Mouse (Mus musculus) megakaryocyte, adult 5-6 weeks (primary cell): ENCODE measurements around the gene Lcn10. TPM values are rescaled to one million over a fixed set of nuclear protein-coding genes. Genes with fewer than 3 reads are reported as not detected.
"Not testable (repeated sequence)": the region's sequence is repeated elsewhere in the genome, so short reads cannot be mapped to it uniquely, and the experiment has no call there.

Experiments used
- ATAC-seq: 2 replicates; pipeline ENCODE4 v1.8.0; 2016; ENCODE audit warnings: mild to moderate bottlenecking, inconsistent platforms; ENCODE audit not compliant: poor library complexity, severe bottlenecking
- total RNA-seq, 2 experiments: library from RNA; stranded (forward) in 1 of 2; stranded (reverse) in 1 of 2; fragments of 153-499, 151-499 nt in 1 of 2; fragments of 221-1000, 200-1000 nt in 1 of 2; gene quantifications; 2 replicates each; pipeline versions ENCODE4 v1.2.3 to v1.2.4; 2015 to 2017

Lcn10 gene
- total RNA-seq (2015): not detected in 2 replicates
- not detected in 2 replicates for total RNA-seq (2017)

DNA sequence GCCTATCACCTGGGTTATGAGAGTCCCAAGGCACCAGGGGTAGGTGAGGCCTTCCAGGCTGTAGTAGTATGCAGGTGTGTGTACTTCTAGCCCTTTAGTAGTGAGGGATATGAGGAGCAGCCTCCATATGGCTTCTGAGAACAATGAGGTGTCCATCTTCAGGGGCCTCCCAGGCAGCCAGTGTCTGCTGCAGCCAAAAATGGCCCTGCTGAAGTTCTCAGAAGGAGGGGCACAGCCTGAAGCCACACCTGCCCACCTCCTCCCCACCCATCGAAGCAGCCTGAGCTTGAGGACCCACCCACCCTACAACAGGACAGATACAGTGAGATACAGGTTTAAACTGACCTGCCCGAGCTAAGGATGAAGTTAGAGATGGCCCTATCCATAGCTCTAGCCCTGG is at the start of gene Lcn10:
TSS of gene Lcn10 (plus strand) at position 301 of the 400 bp plus-strand sequence.
- no peak for ATAC-seq

GRCm38 (mm10) chr2:25633616-25634015 is 48.9 kb upstream of the Lcn10 start:
- ATAC-seq: no peak

GRCm38 (mm10) chr2:25634046-25634445 is 48.5 kb upstream of the Lcn10 start:
- no peak for ATAC-seq

DNA sequence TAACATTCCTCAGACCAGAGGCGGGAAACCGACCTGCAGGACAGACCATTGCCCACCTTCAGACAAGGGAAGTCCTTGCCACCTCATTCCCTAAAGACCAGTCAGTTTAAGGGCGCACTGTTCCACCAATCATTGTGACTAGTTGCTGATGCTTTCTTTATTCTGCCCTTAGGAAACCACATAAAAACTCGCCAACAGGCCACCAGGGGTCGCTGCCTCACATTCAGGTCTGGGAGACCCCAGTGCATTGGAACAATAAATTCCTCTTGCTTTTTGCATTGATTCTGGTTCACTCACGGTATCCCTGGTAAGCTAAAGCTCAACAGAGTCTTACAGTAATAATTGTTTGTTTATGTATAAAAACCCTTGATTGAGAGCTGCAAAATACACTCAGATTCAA is 42.6 kb upstream of the Lcn10 start:
- no peak for ATAC-seq

- no peak for ATAC-seq
These were observed 29.6 kb upstream of the Lcn10 start, which contains the start of gene Lcn8 for GRCm38 (mm10) chr2:25652902-25653301. Gene Lcn8 (plus strand): TSS chr2:25653120.

GRCm38 (mm10) chr2:25654502-25654901 is 28.0 kb upstream of the Lcn10 start:
- no peak for ATAC-seq

DNA sequence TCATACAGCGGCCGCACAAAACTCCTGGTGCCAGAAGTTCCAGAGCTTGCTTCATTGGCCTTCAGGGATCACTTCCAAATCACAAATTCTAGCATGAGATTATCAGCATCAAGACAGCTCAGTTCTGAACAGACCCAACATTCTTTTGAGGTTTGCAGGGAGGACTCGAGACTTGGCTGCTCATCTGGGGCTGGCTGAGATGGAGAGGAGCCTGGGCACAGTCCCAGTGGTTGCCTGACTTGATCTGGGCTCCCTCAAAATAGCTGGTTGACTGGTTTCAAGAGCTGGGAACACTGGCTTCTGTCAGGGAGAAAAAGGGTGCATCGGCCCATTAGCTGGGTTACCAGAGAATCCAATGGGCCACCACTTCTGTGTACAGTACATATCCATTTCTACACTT is 25.8 kb upstream of the Lcn10 start:
- no peak for ATAC-seq

DNA sequence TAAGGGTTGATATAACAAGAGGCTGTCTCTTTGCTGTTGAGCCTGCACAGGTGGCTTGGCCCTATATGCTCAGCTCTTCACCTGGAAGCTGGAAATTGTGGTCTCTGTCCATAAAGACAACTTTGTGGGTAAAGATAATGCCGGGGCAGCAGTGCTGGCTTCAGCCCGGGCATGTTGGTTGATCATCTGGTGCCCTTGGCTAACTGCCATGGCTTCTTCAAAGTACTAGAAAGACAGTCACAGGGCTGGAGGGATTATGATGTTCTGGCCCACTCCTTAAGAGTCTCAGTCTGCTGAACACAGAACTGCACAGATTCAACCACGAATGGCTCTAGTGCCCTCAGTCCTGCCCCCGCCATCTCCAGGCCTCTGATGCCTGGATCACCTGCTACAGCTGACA is 25.3 kb upstream of the Lcn10 start:
- ATAC-seq: no peak

GRCm38 (mm10) chr2:25657652-25658051 is 24.9 kb upstream of the Lcn10 start, which contains the start of gene Lcn5:
Gene Lcn5 (plus strand): TSS chr2:25657952.
- ATAC-seq: no peak

GRCm38 (mm10) chr2:25660279-25660678 is 22.2 kb upstream of the Lcn10 start:
- ATAC-seq: no peak

DNA sequence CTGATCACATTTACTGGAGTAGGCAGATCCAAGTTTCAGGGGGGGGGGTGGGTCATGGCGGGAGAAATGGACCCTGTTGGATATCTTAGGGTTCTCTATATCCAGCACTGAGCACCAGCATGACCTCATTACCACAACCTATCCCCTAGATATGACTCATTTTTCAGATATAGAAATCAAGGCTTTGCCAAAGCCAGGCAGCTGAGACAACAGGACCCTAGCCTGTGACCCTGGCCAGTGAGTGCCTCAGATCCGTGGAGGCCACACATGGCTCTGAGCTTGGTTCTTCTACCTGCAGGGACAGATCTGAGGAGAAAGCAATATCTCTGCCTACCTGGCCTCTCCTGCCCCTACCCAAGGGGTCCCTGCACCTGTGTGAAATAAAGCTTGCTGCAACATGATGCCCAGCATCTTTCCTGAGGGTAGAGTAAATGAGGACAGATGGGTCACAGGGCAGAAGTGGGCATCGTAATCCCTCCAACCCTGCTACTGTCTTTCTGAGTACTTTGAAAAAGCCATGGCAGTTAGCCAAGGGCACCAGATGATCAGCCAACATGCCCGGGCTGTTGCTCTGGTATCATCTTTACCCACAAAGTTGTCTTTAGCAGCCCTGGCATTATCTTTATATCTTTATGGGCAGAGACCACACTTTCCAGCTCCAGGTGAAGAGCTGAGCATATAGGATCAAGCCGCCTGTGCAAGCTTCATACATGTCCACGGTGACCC is 21.1 kb upstream of the Lcn10 start:
- ATAC-seq: no peak

DNA sequence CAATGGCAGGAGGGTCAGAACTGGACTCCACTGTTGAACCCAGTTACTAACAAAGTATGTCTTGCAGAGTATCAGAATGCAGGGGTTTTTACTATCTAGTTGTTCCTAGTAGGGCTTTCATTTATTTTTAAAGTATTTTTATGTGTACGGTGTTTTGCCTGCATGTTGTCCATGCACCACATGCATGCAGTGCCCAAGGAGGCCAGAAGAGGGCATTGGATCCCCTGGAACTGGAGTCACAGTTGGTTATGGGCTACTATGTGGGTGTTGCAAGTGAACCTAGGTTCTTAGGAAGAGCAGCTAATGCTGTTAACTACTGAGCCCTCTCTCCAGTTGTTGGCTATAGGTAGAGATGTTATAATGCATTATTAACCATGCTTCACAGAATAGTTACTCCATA is 19.0 kb upstream of the Lcn10 start:
- ATAC-seq: no peak

- no peak for ATAC-seq
These were observed 18.4 kb upstream of the Lcn10 start for GRCm38 (mm10) chr2:25664125-25664524.

DNA sequence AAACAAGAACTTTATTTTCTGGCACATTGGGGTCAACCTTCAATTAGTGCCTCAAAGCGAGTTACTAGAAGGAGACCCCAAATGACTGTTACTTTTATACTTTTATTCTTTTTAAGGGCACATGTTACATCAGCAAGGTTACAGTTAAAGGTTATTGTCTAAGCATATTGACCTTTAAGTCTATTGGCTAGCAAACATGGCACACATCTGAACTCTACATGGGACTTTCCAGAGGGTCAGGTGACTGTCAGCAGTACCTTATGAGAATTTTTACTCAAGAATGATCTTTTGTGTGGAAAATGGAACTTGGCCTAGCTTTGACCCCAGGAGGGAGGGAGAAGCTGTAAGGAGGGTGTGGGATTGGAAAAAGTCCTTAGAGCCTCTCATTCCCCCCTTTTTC is 16.0 kb upstream of the Lcn10 start:
- no peak for ATAC-seq

DNA sequence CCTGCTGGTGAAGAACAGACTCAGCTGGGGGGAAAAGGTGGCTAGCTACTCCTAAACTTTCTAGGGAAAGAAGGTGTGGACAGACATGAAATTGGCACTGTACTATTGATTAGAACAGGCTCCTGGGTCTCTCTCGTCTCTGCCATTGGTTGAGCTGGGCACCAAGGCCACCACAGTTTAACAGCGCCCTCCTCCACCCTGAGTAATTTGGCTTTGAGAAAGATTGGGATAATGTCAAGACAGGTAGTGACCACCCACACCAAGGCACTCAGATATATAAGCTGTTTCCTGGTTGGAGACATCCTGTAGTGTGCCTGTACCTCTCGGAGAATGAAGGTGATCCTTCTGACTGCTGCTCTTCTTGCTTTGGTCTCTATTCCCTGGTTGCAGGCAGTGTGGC is 6.0 kb upstream of the Lcn10 start, which contains the start of gene Lcn6:
TSS of gene Lcn6 (plus strand) at position 301 of the 400 bp plus-strand sequence.
- no peak for ATAC-seq

GRCm38 (mm10) chr2:25679559-25679958 is 3.0 kb upstream of the Lcn10 start:
- ATAC-seq: no peak

GRCm38 (mm10) chr2:25686941-25687340 is 4.4 kb downstream of the Lcn10 start:
- ATAC-seq: no peak

- peak; percentile 51; the same call in 1 of the 2 replicates for ATAC-seq
These were observed 12.1 kb downstream of the Lcn10 start for GRCm38 (mm10) chr2:25694605-25695004.

- no peak for ATAC-seq
These were observed 14.4 kb downstream of the Lcn10 start for GRCm38 (mm10) chr2:25696951-25697350.

DNA sequence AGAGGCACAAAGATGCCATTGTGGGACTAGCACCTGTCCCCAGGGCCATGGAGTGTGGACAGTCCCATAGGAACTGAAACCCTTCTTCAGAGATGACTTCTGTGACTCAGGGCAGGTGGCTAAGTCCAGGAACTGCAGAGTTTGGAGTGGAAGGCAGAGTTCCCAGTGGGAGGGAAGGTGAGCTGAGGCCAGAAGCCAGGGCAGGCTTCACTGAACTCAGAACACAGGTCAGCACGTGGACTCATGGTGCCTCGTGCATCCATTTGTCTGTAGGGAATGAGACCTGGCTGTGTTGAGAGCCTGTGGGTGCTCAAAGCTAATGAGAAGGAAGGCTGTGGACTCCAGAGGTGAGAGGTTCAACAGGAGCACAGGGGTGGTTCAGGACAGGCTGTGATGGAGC is 16.2 kb downstream of the Lcn10 start:
- ATAC-seq: no peak

GRCm38 (mm10) chr2:25699743-25700142 is 17.2 kb downstream of the Lcn10 start, which contains the start of gene Obp2a:
Gene Obp2a (plus strand): TSS chr2:25700043.
- not testable (repeated sequence) for ATAC-seq

DNA sequence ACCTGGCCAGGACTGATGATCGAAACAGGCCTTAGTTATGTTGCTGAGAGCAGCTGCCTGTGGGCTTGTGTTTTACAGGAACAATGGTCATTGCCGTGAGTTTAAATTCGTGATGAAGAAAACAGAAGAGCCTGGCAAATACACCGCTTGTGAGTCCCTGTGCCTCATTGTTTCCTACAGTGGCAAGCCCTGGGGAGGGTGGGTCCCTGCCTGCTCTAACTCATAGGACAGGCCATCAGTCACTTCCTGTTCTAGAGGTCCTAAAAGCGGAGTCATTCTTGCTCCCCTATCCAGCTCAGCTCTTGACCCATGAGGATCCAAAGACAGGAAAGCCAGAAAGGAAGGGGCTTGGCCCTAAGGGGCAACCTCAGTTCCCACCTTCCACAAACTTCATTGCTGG is 18.5 kb downstream of the Lcn10 start:
- no peak for ATAC-seq

DNA sequence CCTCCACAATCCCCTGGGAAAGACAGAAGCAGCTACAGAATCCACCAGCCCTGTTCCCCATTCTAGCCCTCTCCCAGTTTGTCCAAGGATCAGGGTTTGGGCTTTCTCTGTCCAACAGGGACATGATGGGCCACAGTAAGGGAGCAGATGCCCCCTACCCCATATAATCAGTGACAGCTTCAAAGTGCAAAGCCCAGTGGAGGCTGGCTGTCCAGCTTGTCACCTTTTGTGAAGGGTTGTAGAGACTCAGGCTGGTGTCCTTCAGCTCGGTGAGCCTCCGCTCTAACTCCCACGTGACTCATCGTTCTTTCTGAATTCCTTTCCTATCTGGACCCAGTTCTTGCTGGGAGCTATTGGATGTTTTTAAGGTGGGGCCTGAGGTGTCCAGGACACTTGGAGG is 21.2 kb downstream of the Lcn10 start:
- no peak for ATAC-seq
